25 mouse cellular contexts compared by ENCODE assay signal in the genomic region with DNA sequence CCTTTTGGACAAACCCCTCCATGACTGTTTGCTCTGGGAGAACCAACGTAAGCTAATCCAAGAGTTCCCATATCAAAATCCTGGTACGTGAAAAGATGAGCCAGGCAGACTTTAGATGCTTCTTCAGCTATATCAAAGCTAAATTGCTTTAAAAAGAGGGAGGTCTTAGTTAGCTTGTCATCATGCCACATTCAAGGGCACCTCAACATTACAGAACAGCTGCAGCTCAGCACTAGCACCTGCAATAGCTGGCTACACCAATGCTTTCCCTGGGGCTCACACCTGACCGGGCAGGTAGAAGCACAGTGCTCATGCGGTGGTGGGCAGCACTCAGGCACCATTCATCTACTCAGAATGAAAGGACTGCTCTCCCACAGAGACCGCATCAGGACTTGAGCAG.
"Had no signal": no experiment of that assay in that cellular context is flagged by ENCODE, and none has a peak within 500 bp of the region (broad histone marks: within the 10 kb centered on the region; RNA-seq: fewer than 3 reads in every experiment).

No protein-coding gene starts in this region.

- H3K4me2 ChIP-seq: heart, embryonic 13.5 days; heart, embryonic 15.5 days; hindbrain, embryonic 13.5 days; hindbrain, embryonic 15.5 days; kidney, embryonic 15.5 days; limb, embryonic 13.5 days; limb, embryonic 15.5 days; liver, embryonic 12.5 days had no signal

- H3K9ac ChIP-seq: heart, embryonic 13.5 days; heart, embryonic 15.5 days; hindbrain, embryonic 13.5 days; hindbrain, embryonic 15.5 days; kidney, embryonic 15.5 days; limb, embryonic 13.5 days; limb, embryonic 15.5 days; liver, embryonic 12.5 days; liver, embryonic 14.5 days had no signal

- H3K9me3 ChIP-seq: heart, embryonic 13.5 days; heart, embryonic 15.5 days; hindbrain, embryonic 13.5 days; hindbrain, embryonic 15.5 days; kidney, embryonic 15.5 days; limb, embryonic 13.5 days; limb, embryonic 15.5 days; liver, embryonic 12.5 days had no signal

- H3K27ac ChIP-seq: heart, embryonic 13.5 days; heart, embryonic 15.5 days; hindbrain, embryonic 13.5 days; hindbrain, embryonic 15.5 days; hindbrain, postnatal 0 days; kidney, embryonic 15.5 days; kidney, postnatal 0 days; limb, embryonic 13.5 days; limb, embryonic 15.5 days; liver, embryonic 12.5 days; liver, embryonic 14.5 days had no signal

- H3K4me3 ChIP-seq: heart, embryonic 13.5 days; heart, embryonic 15.5 days; hindbrain, embryonic 13.5 days; hindbrain, embryonic 15.5 days; kidney, embryonic 15.5 days; limb, embryonic 13.5 days; limb, embryonic 15.5 days; liver, embryonic 12.5 days had no signal

- ATAC-seq: hindbrain, postnatal 0 days; intestine, embryonic 16.5 days; liver, embryonic 12.5 days had no signal

- DNase-seq: gastrocnemius, postnatal 10 days; gastrocnemius, postnatal 36 days; heart, adult 18-20 months; heart, postnatal 14 days; heart, postnatal 36 days; kidney, adult 11 months; kidney, adult 2 months; kidney, adult 9 months; kidney, postnatal 14 days; kidney, postnatal 36 days; layer of hippocampus, adult 9-11 months; layer of hippocampus, postnatal 36 days; left cerebral cortex, postnatal 4 days had no signal

- H3K4me1 ChIP-seq: heart, embryonic 13.5 days; heart, embryonic 15.5 days; hindbrain, embryonic 13.5 days; hindbrain, embryonic 15.5 days; kidney, embryonic 15.5 days; limb, embryonic 13.5 days; limb, embryonic 15.5 days; liver, embryonic 12.5 days had no signal

- H3K27me3 ChIP-seq: heart, embryonic 13.5 days; heart, embryonic 15.5 days; hindbrain, embryonic 13.5 days; hindbrain, embryonic 15.5 days; kidney, embryonic 15.5 days; limb, embryonic 13.5 days; limb, embryonic 15.5 days; liver, embryonic 12.5 days had no signal
